Mouse (Mus musculus) midbrain, embryonic 12.5 days (tissue): ENCODE data around the gene Grm6. TPM values are rescaled to one million over a fixed set of nuclear protein-coding genes. Genes with fewer than 3 reads are reported as not detected.
A peak's percentile ranks its signal among the peaks of the same experiment; 100 is the strongest.

Source experiments
- ATAC-seq: fragments of 200-750 bp; cut with Nextera tagmentation; 2 replicates; pipeline ENCODE4 v1.8.0; 2017; ENCODE audit warnings: low read depth, moderate TSS enrichment, moderate library complexity; ENCODE audit not compliant: low FRiP score
- H3K27ac ChIP-seq: fragments of 300-500 bp; sonication (generic); replicated peaks from 2 replicates; pipeline ENCODE4 v1.5.1; 2016; ENCODE audit warnings: mild to moderate bottlenecking
- H3K27me3 ChIP-seq: fragments of 300-500 bp; sonication (generic); 2 replicates; pipeline ENCODE4 v1.6.1; 2016; ENCODE audit warnings: mild to moderate bottlenecking
- H3K36me3 ChIP-seq: fragments of 300-500 bp; sonication (generic); 2 replicates; pipeline ENCODE4 v1.6.1; 2016
- H3K4me1 ChIP-seq: fragments of 300-500 bp; sonication (generic); 2 replicates; pipeline ENCODE4 v1.6.1; 2016
- H3K4me2 ChIP-seq: fragments of 300-500 bp; sonication (generic); replicated peaks from 2 replicates; pipeline ENCODE4 v1.6.1; 2016; ENCODE audit warnings: mild to moderate bottlenecking, moderate library complexity
- H3K4me3 ChIP-seq: fragments of 300-500 bp; sonication (generic); 2 replicates; pipeline ENCODE4 v1.5.1; 2016; ENCODE audit warnings: mild to moderate bottlenecking
- H3K9ac ChIP-seq: fragments of 300-500 bp; sonication (generic); replicated peaks from 2 replicates; pipeline ENCODE4 v1.6.1; 2016; ENCODE audit warnings: mild to moderate bottlenecking, moderate library complexity
- H3K9me3 ChIP-seq: fragments of 300-500 bp; sonication (generic); 2 replicates; pipeline ENCODE4 v1.6.1; 2016; ENCODE audit warnings: mild to moderate bottlenecking
- WGBS: fragments of 180-500 bp; shearing (Covaris S2); methylation state at CpG from one replicate; pipeline ENCODE4 v1.1.7; 2016; 5-methylcytosine and 5-hydroxymethylcytosine counted together
- polyA plus RNA-seq: library from polyadenylated mRNA; unstranded; fragments of >200 nt; fragmentation: Nextera tagmentation; extraction: Ambion mirVana; gene quantifications from 2 replicates; pipeline ENCODE4 v1.2.1, GENCODE M21; 2016

Gene Grm6
- polyA plus RNA-seq: not detected in 2 replicates

- peaks cover 14% of the 10 kb centered on the region for H3K4me1 ChIP-seq
- H3K9ac ChIP-seq: peak within 1 kb of the TSS; percentile 43
- no peak for ATAC-seq
- WGBS: 3% methylated on average over 11 of the region's 11 CpGs
- peak within 1 kb of the TSS; percentile 48 for H3K4me3 ChIP-seq
- no peak within 1 kb of the TSS for H3K27ac ChIP-seq
- peaks cover 65% of the 10 kb centered on the region for H3K27me3 ChIP-seq
- H3K36me3 ChIP-seq: no peaks in the 10 kb centered on the region
- no peaks in the 10 kb centered on the region for H3K9me3 ChIP-seq
- H3K4me2 ChIP-seq: peak within 1 kb of the TSS; percentile 92
Measured at GRCm38 (mm10) chr11:50850177-50850735, at the start of gene Grm6. Gene Grm6 (plus strand): TSS chr11:50850685.

- Histone ChIP-seq H3K9me3 (peaks cover 61% of the 10 kb centered on the region), H3K4me1 (no peaks in the 10 kb centered on the region), H3K9ac (no peak overlapping the region), H3K27me3 (no peaks in the 10 kb centered on the region), H3K4me3 (no peak overlapping the region), H3K27ac (no peak overlapping the region), H3K36me3 (peaks cover 95% of the 10 kb centered on the region), H3K4me2 (no peak overlapping the region)
- ATAC-seq: no peak
- WGBS: 95% methylated on average over 4 of the region's 4 CpGs
Measured at GRCm38 (mm10) chr11:50814233-50814632, 36.3 kb upstream of the Grm6 start.

- H3K27me3 ChIP-seq: no peaks in the 10 kb centered on the region
- peaks cover 10% of the 10 kb centered on the region for H3K4me1 ChIP-seq
- H3K9ac ChIP-seq: peak overlapping the region; percentile 88; the same call in 1 of the 2 replicates
- peak overlapping the region; percentile 85 for H3K4me3 ChIP-seq
- H3K4me2 ChIP-seq: peak overlapping the region; percentile 80
- peaks cover 40% of the 10 kb centered on the region for H3K36me3 ChIP-seq
- no peak for ATAC-seq
- H3K9me3 ChIP-seq: no peaks in the 10 kb centered on the region
- no peak overlapping the region for H3K27ac ChIP-seq
- WGBS: 70% methylated on average over 2 of the region's 2 CpGs
Measured at GRCm38 (mm10) chr11:50826214-50826613, 24.3 kb upstream of the Grm6 start.

GRCm38 (mm10) chr11:50827010-50827953 is 23.2 kb upstream of the Grm6 start, which contains the start of gene Zfp354c:
Gene Zfp354c (minus strand): TSS chr11:50827724.
- Histone ChIP-seq H3K9ac (peak within 1 kb of the TSS; percentile 88), H3K4me2 (peak within 1 kb of the TSS; percentile 80), H3K36me3 (peaks cover 31% of the 10 kb centered on the region), H3K27me3 (no peaks in the 10 kb centered on the region), H3K27ac (peak within 1 kb of the TSS; percentile 46; the same call in 1 of the 2 replicates), H3K9me3 (no peaks in the 10 kb centered on the region), H3K4me3 (peak within 1 kb of the TSS; percentile 85), H3K4me1 (peaks cover 10% of the 10 kb centered on the region)
- WGBS: under 1% methylated on average over 40 of the region's 45 CpGs
- peak; percentile 97 for ATAC-seq

- H3K4me2 ChIP-seq: no peak overlapping the region
- H3K36me3 ChIP-seq: peaks cover 20% of the 10 kb centered on the region
- 91% methylated on average over 4 of the region's 4 CpGs for WGBS
- no peak overlapping the region for H3K9ac ChIP-seq
- H3K27me3 ChIP-seq: no peaks in the 10 kb centered on the region
- no peaks in the 10 kb centered on the region for H3K4me1 ChIP-seq
- H3K4me3 ChIP-seq: no peak overlapping the region
- no peak overlapping the region for H3K27ac ChIP-seq
- no peak for ATAC-seq
- peaks cover 7% of the 10 kb centered on the region; the same call in 1 of the 2 replicates for H3K9me3 ChIP-seq
Measured at GRCm38 (mm10) chr11:50835727-50836126, 14.8 kb upstream of the Grm6 start.

- WGBS: 22% methylated on average over 22 of the region's 22 CpGs
- H3K36me3 ChIP-seq: no peaks in the 10 kb centered on the region
- no peaks in the 10 kb centered on the region for H3K9me3 ChIP-seq
- H3K27me3 ChIP-seq: peaks cover 7% of the 10 kb centered on the region; the same call in 1 of the 2 replicates
- peak within 1 kb of the TSS; percentile 61 for H3K4me2 ChIP-seq
- peak; percentile 96 for ATAC-seq
- H3K9ac ChIP-seq: peak within 1 kb of the TSS; percentile 63
- peaks cover 7% of the 10 kb centered on the region; the same call in 1 of the 2 replicates for H3K4me1 ChIP-seq
- peak within 1 kb of the TSS; percentile 41 for H3K4me3 ChIP-seq
- H3K27ac ChIP-seq: peak within 1 kb of the TSS; percentile 50; the same call in 1 of the 2 replicates
Measured at GRCm38 (mm10) chr11:50841023-50841735, 9.3 kb upstream of the Grm6 start, which contains the start of gene Zfp879. Gene Zfp879 (minus strand): TSS chr11:50841552.

- no peak overlapping the region for H3K4me3 ChIP-seq
- peaks cover 46% of the 10 kb centered on the region for H3K27me3 ChIP-seq
- no peak for ATAC-seq
- no peaks in the 10 kb centered on the region for H3K9me3 ChIP-seq
- H3K36me3 ChIP-seq: no peaks in the 10 kb centered on the region
- no peak overlapping the region for H3K27ac ChIP-seq
- no peak overlapping the region for H3K9ac ChIP-seq
- H3K4me2 ChIP-seq: no peak overlapping the region
- H3K4me1 ChIP-seq: peaks cover 16% of the 10 kb centered on the region
- 90% methylated on average over 3 of the region's 3 CpGs for WGBS
Measured at GRCm38 (mm10) chr11:50845951-50846350, 4.5 kb upstream of the Grm6 start.

GRCm38 (mm10) chr11:50847047-50847446 is 3.4 kb upstream of the Grm6 start:
- no peaks in the 10 kb centered on the region for H3K9me3 ChIP-seq
- no peak overlapping the region for H3K9ac ChIP-seq
- H3K4me1 ChIP-seq: peaks cover 14% of the 10 kb centered on the region
- ATAC-seq: no peak
- WGBS: 79% methylated on average over 5 of the region's 5 CpGs
- H3K4me2 ChIP-seq: no peak overlapping the region
- H3K27ac ChIP-seq: no peak overlapping the region
- H3K36me3 ChIP-seq: no peaks in the 10 kb centered on the region
- H3K27me3 ChIP-seq: peaks cover 57% of the 10 kb centered on the region
- no peak overlapping the region for H3K4me3 ChIP-seq

- H3K27me3 ChIP-seq: peaks cover 70% of the 10 kb centered on the region
- H3K36me3 ChIP-seq: no peaks in the 10 kb centered on the region
- no peak overlapping the region for H3K9ac ChIP-seq
- no peak overlapping the region for H3K27ac ChIP-seq
- no peaks in the 10 kb centered on the region for H3K9me3 ChIP-seq
- H3K4me2 ChIP-seq: no peak overlapping the region
- no peak overlapping the region for H3K4me3 ChIP-seq
- peaks cover 14% of the 10 kb centered on the region for H3K4me1 ChIP-seq
- ATAC-seq: no peak
- WGBS: 27% methylated on average over 3 of the region's 3 CpGs
Measured at GRCm38 (mm10) chr11:50848520-50849137, 1.9 kb upstream of the Grm6 start.

- WGBS: 15% methylated on average over 10 of the region's 10 CpGs
- H3K4me1 ChIP-seq: peaks cover 14% of the 10 kb centered on the region
- no peaks in the 10 kb centered on the region for H3K36me3 ChIP-seq
- peaks cover 70% of the 10 kb centered on the region for H3K27me3 ChIP-seq
- no peak overlapping the region for H3K27ac ChIP-seq
- H3K9me3 ChIP-seq: no peaks in the 10 kb centered on the region
- no peak overlapping the region for H3K4me3 ChIP-seq
- no peak overlapping the region for H3K4me2 ChIP-seq
- no peak for ATAC-seq
- H3K9ac ChIP-seq: no peak overlapping the region
Measured at GRCm38 (mm10) chr11:50849310-50849709, 1.2 kb upstream of the Grm6 start.

GRCm38 (mm10) chr11:50850989-50851601 is 610 bp downstream of the Grm6 start:
- H3K27me3 ChIP-seq: peaks cover 63% of the 10 kb centered on the region
- no peak overlapping the region for H3K27ac ChIP-seq
- H3K4me2 ChIP-seq: peak overlapping the region; percentile 92
- WGBS: under 1% methylated on average over 72 of the region's 72 CpGs
- H3K36me3 ChIP-seq: no peaks in the 10 kb centered on the region
- H3K4me3 ChIP-seq: peak overlapping the region; percentile 48
- no peaks in the 10 kb centered on the region for H3K9me3 ChIP-seq
- peak overlapping the region; percentile 43 for H3K9ac ChIP-seq
- peaks cover 14% of the 10 kb centered on the region for H3K4me1 ChIP-seq
- peak; percentile 41; the same call in 1 of the 2 replicates for ATAC-seq
